In the genomic region with DNA sequence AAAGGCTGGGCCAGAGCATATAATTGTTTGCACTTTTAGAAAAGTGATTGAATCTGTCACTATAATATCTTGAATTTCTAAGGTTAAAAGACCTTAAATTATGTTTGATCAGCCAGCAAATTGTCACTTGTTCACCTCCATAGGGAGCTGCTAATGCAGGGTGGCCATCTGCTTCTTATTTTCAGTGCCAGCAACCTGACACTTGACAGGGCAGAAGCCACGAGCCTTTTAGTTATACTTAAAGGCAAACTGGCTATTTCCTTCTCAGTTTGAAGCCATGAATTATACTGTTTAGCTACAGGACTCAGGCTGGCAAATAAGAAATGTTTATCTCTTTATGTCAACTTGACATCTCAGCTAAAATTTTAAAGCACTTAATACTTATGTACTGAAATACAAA, we compare ENCODE assay signal across 19 mouse cellular contexts.
DNase-seq lines count a peak whose midpoint lies in the region; ATAC-seq and TF ChIP-seq lines count a peak whose summit lies in the region.
"Had no signal": no experiment of that assay in that cellular context is flagged by ENCODE, and none has a peak within 500 bp of the region (broad histone marks: within the 10 kb centered on the region; RNA-seq: fewer than 3 reads in every experiment).

No protein-coding gene starts in this region.

- no peak overlapping the region for H3K4me3 ChIP-seq in layer of hippocampus, adult 2 months
- H3K4me3 ChIP-seq: forebrain, embryonic 13.5 days; heart, adult 2 months; liver, embryonic 12.5 days had no signal

- peak; percentile 56; the same call in 1 of the 2 replicates for ATAC-seq in cerebellum, adult (ENCODE audit: insufficient number of reproducible peaks, low FRiP score, low TSS enrichment)
- ATAC-seq: forebrain, embryonic 13.5 days; liver, embryonic 12.5 days had no signal

- intact Hi-C loops in left cerebral cortex, postnatal 4 days (cut with DNase I) = no loop called here
- intact Hi-C loops in left cerebral cortex, postnatal 10 days (cut with DNase I) = no loop called here

- TF ChIP-seq CTCF in layer of hippocampus, adult 2 months (conservative IDR thresholded peaks at IDR 0.05) = no peak

- no peak overlapping the region for H3K27ac ChIP-seq in layer of hippocampus, adult 2 months
- H3K27ac ChIP-seq: forebrain, embryonic 13.5 days; heart, adult 2 months; liver, embryonic 12.5 days; stomach, postnatal 0 days had no signal

- no peak for DNase-seq in cerebellum, adult 11 months
- peak; percentile 64 for DNase-seq in left cerebral cortex, postnatal 4 days
- DNase-seq in left cerebral cortex, postnatal 10 days (ENCODE audit: extremely low spot score in 1 of 2, low spot score in 2 of 2) = no peak
- peak; percentile 38 for DNase-seq in embryo, embryonic 10.5 days (ENCODE audit: low spot score)
- DNase-seq in thymus, postnatal 14 days = no peak
- no peak for DNase-seq in layer of hippocampus, adult 2 months (ENCODE audit: low spot score in 2 of 2)
- DNase-seq in lung, postnatal 25 days (ENCODE audit: low spot score) = no peak
- DNase-seq: adrenal gland, postnatal 10 days; gastrocnemius, postnatal 10 days; heart, adult 2 months; heart, postnatal 4 days; kidney, adult 9 months; kidney, postnatal 25 days; lung, adult 2 months; lung, postnatal 36 days had no signal

Comparison
In these comparisons a context has a peak if more than half of its experiments do, and no peak if none do; other contexts are left out.
1. DNase-seq: peak in left cerebral cortex, postnatal 4 days (single experiment) and embryo, embryonic 10.5 days (single experiment); none in cerebellum, adult 11 months (single experiment), left cerebral cortex, postnatal 10 days (0 of 2), thymus, postnatal 14 days (single experiment), layer of hippocampus, adult 2 months (0 of 2) and lung, postnatal 25 days (single experiment).